Mouse (Mus musculus) gastrocnemius, adult 8-10 months (tissue): ENCODE measurements at regions not wholly inside any gene's neighbourhood (a gene's known extent, or its start where the extent isn't known, plus 50 kb on each side); places are given as distances from the start of the nearest gene placed in this dataset.
"Not testable (repeated sequence)": the region's sequence is repeated elsewhere in the genome, so short reads cannot be mapped to it uniquely, and the experiment has no call there.

Experiments used
- DNase-seq, 2 experiments: peaks; one replicate each; pipeline ENCODE4 v3.0.0; 2022; ENCODE audit warnings: low spot score in 2 of 2

DNA sequence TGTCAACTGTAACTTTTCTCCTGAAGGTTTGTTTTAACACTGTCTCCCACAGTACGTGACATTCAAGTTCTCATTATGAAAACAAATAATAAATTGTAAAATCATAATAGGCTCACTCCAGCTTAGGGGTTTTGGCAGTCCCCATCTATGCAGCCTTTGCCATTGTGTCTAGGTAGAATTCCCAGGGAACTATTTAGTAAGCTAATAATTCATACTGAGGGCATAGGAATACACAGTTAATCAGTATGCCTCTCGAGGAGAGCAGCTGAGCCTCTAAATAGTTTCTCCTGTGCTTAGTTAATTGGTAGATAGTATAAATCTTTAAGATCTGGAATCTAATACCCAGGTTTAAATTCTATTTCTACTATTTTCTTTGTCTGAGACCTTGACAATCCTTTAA is 191.7 kb downstream of the Tprg start:
- DNase-seq, result no peak

DNA sequence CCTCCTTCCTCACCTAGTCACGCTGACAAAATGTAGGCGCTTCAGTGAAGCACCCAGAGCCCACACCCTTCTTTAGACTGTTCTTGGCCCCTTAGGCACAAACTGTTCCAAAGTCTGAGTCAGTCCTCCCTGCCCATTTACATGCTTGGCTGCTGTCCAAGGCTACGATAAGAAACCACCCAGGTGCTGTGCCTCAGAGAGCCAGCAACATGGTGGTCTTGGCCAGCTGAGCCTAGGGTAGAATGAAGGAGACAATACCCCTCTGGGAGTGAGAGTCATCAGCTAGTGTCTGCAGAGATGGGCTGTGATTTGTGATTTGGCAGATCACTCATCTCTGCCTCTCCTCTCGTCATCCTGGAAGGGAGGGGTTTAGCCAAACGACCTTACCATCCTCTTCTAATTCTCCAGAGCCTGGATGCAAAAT is 197.2 kb downstream of the Tprg start:
- no peak for DNase-seq

DNA sequence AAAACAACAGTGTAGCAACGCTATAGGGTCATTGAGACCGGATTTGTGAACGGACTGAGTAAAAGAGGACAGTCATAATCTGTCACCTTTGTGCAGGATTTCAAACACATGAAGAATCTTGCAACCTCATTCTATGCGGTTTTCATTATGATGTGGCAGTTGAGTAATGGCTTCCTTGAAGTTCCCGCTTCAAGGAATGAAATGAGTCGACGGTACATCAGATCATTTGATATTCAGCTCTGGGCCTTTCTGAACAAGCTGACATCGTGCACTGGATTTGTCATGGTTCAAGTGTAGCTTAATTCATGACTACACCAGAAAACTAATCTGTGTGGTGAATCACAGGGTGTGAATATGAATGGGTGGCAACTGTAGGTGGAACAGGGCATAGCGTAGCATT is 198.4 kb downstream of the Tprg start:
- no peak for DNase-seq

DNA sequence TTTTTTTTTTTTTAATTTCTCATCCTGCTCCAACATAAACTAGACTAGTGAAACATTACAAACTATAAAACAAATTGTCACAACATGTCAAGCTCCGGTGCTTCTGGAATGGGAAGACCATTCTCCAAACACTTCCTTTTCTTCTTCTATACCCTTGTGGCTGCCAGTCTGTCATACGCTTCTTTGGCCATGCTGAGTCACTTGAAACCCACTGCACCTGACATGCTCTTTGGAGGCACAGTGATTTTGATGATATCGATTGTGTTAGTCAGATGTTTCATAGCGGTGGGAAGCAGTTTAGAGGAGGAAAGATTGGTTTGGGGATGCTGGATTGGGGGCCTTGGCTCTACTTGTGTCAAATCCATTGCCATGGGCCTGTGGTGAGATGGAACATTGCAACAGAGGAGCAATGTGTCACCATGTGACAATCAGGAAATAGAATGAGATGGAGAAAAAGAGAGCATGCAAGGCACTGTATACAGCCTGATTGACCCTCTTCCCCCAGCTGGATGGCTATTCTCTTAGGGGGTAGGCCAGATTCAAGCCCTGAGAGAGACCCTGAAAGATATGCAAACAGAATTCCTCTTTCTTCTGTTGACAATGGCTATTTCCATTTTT is 197.0 kb upstream of the Trp63 start:
- DNase-seq, result no peak

- DNase-seq, result no peak
These were observed 192.7 kb upstream of the Trp63 start for GRCm38 (mm10) chr16:25490847-25491246.

DNA sequence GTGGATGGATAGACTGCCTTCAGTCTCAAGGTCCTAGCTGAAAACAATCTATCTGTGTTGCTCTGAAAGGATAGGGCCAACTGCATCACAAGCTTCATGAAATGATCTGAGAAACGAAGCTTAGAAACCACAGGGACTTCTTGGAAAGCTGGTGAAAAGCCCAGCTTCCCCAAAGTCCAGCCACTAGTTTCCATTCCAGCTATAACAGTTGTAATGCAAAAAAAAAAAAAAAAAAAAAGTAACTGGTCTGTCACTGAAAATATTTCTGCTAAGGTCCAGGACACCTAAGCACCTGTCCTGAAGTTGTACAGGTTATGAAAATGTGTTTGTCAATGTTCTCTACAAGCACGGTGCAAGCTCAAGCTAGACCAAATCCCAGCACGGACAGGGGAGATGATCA is 189.4 kb upstream of the Trp63 start:
- no peak for DNase-seq

DNA sequence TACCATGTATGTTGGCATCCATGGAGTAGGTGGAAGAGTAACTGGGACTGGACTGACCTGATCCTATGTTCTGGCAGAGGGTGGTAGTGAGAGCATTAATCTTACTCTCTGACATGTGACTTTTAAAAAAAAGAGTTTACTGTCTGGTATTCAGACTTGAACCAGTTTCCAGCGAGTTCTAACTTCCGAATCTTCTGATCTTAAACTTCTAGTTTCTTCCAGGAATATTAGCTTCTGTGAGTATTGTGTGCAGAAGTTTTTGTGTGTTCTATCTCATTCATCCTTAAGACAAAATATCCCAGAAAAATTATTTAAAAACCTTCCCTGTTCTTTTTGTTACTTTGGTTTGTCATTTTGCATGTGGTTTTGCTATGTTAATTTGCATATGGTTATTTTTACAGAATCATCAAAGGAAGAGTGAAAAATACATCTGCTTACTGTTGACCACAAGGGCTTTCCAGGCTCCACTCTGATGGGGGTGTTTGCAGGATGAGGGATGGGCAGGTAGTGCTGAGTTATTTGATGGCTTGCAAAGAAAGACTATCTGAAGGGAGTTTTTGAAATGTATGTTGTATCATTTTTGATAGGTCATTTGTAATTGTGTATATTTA is 187.9 kb upstream of the Trp63 start:
- DNase-seq, result no peak

GRCm38 (mm10) chr16:25504829-25505228 is 178.7 kb upstream of the Trp63 start:
- no peak for DNase-seq

DNA sequence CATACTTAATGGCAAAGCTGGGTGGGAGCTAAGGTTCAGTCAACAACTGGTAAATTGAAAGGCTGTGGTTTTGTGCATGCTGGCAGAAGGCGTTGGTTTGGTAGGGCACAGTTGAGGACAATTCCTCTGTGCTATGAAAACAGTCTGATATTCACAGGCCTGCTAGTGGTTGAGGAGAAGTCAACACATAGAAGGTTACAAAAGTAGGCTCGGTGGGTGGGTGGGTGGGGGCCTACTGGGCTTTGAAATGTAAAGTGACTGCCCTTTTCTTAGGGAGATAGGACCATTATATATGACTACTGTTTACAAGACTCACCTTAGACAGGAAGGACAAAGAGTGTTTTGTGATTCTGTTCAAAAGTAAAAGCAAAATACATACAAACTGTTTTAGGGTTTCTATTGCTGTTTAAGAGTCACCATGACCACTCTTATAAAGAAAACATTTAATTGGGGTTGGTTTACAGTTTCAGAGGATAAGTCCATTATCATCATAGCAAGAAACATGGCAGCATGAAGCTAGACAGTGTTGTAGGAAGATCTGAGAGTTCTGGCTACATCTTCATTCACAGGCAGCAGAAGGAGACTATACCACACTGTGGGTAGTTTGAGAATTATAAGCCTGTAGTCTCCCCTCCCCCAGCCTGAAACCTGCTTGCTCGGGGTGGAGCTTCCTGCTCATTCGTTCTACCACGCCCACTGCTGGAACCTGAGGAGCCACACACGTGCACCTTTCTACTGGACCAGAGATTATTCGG is 166.3 kb upstream of the Trp63 start:
- DNase-seq, result no peak

DNA sequence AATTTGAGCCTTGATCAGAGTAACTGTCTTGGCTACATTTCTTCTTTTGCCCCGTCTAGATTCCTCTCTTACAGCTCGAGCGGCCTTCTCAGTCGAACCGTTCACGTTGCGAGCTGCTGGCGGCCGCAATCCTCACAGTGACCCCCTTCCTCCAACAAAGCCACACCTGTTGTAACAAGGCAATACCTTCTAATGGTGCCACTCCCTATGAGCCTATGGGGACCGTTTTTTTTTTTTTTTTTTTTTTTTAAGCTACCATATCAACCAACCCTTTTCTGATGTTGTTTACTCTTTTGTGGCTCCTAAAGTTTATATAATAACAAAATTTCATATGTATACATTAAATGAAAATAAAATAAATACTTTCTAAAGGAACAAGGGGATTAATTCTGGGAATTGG is 160.4 kb upstream of the Trp63 start:
- not testable (repeated sequence) for DNase-seq

- no peak for DNase-seq
These were observed 159.9 kb upstream of the Trp63 start for GRCm38 (mm10) chr16:25523621-25524020.

DNA sequence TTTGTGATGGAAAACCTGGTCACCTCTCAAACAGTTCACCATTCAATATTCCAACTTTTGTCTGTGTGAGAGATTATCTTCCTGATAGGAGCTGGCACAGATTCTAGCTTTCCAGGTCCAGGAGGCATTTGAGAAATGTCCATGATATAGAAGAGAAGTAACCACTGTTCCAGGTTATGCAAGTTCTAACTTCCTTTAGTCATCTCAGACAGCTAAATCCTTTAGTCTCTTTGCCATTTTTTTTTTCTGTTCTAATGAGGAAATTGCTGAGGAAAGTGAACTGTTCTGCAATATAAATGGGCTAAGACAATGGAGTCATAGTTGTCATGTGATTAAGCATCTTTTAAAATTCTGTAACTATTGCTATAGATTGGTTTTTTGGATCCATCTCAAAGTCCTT is 155.7 kb upstream of the Trp63 start:
- DNase-seq, result no peak

GRCm38 (mm10) chr16:25528313-25528712 is 155.2 kb upstream of the Trp63 start:
- no peak for DNase-seq

- peak in 1 of 2 experiments; percentile 15 for DNase-seq
These were observed 153.9 kb upstream of the Trp63 start for GRCm38 (mm10) chr16:25529681-25530080.

DNA sequence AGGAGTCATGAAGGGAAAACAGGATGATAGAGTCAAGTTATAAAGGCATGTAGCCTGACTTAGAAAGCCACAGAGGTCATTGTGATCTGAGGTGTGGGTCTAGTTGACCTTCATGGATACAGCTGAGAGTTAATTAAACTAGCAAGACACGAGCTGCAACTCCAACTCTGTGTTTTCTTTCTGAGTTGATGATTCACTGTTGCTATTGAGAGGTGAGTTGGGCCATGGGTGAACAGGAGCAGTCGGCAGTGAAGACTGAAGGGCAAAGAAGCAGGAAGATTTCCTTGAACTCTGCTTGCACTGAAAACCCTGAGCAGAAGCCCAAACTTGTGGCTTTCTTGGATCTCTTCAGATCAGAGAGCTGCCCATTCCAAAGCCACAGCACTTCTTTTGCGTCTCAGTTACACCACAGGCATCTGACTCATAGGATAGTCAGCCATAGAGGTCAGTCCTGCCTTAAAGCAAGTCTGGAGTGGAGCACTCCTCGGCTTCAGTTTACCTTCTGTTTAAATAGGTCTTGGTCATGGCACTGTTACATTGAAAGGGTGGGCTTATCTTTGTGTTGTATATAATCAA is 151.7 kb upstream of the Trp63 start:
- DNase-seq, result peak in 1 of 2 experiments; percentile 12

DNA sequence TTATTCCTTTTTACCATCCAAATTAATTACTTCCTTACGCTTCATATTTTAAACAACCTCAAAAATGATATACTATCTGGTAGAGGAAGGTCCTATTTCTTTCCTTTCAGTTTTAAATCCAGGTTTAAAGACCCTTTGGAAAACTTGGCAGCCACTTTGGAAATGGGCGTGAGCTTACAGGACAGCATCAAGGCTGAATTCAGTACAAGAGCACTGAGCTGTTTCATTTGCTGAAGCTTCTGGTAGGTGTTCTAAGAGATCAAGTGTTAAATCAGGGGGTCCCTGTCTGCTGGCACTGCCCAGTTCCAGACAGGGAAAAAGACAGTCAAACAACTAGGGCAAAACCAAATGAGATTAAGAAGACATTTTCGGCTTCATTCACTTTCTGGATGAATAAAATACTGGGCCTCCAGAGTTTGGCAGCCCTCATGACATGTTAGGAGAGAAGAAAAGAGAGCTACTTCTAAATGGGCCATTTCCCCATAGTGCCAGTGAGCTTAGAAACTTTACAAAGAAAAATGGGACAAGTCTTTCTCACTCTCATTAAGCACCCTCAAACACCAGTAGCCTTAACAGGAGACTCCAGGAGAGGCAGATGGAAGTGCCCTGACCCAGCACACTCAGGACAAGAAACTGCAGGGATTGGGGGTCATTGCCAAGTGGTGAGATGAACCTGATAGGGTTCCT is 150.9 kb upstream of the Trp63 start:
- DNase-seq, result no peak

- peak; percentile 69 to 73 for DNase-seq
These were observed 150.4 kb upstream of the Trp63 start for GRCm38 (mm10) chr16:25533206-25533580.

- peak in 1 of 2 experiments; percentile 13 for DNase-seq
These were observed 147.0 kb upstream of the Trp63 start for GRCm38 (mm10) chr16:25536550-25536949.

GRCm38 (mm10) chr16:25549542-25550110 is 133.9 kb upstream of the Trp63 start:
- DNase-seq, result no peak

DNA sequence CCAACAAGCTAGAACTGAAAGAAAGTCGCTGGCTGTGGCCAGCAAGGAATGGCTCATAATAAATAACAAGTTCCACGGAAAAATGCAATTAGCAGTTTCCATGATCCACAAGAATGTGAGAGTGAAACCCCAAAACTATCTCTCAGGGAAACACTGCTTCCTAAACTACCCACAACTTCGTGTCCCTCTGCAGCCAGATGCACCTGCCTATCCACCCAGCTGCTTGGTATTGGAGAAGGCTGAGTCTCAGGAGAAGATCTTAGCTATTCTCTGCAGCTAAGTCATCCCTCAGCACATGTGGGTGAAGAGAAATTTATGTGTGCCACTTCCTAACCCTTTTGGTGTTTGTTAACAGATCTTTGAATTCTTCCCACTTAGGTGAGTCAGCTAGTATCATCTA is 126.4 kb upstream of the Trp63 start:
- DNase-seq, result no peak

- DNase-seq, result no peak
These were observed 103.3 kb upstream of the Trp63 start for GRCm38 (mm10) chr16:25580216-25580615.
